Mouse (Mus musculus) C2C12 (cell line): Measurements from ENCODE around the gene Slc26a8. TPM values are rescaled to one million over a fixed set of nuclear protein-coding genes. Genes with fewer than 3 reads are reported as not detected.

Source experiments
- H3K27me3 ChIP-seq: one replicate; pipeline ENCODE4 v1.6.1; 2011; ENCODE audit not compliant: control insufficient read depth, insufficient read depth, insufficient read length
- H3K36me3 ChIP-seq: one replicate; pipeline ENCODE4 v1.6.1; 2011; ENCODE audit not compliant: control insufficient read depth, insufficient read depth
- H3K4me3 ChIP-seq: one replicate; pipeline ENCODE4 v1.5.1; 2011; ENCODE audit warnings: mild to moderate bottlenecking, control low read depth; ENCODE audit not compliant: poor library complexity, insufficient read depth, severe bottlenecking
- H3K79me2 ChIP-seq: one replicate; pipeline ENCODE4 v1.6.1; 2011; ENCODE audit not compliant: control insufficient read depth, insufficient read depth
- H3K79me3 ChIP-seq: one replicate; pipeline ENCODE4 v1.6.1; 2011; ENCODE audit warnings: low read depth, control low read depth
- H3ac ChIP-seq: one replicate; pipeline ENCODE3; 2011; ENCODE audit warnings: low read depth; ENCODE audit not compliant: control insufficient read depth, insufficient read length
- CEBPB ChIP-seq: IDR thresholded peaks from one replicate; pipeline ENCODE4 v1.6.1; 2011; ENCODE audit warnings: low read depth, mild to moderate bottlenecking, control low read depth, moderate library complexity
- CTCF ChIP-seq: IDR thresholded peaks from one replicate; pipeline ENCODE4 v1.5.1; 2011; ENCODE audit not compliant: control insufficient read depth, insufficient read depth, insufficient read length
- FOSL1 ChIP-seq: IDR thresholded peaks from one replicate; pipeline ENCODE4 v1.8.0; 2011; ENCODE audit warnings: mild to moderate bottlenecking, low read length; ENCODE audit not compliant: poor library complexity, insufficient read depth, severe bottlenecking
- MAX ChIP-seq: IDR thresholded peaks from one replicate; pipeline ENCODE4 v1.6.1; 2011; ENCODE audit warnings: mild to moderate bottlenecking, control low read depth
- MYOD1 ChIP-seq: IDR thresholded peaks from one replicate; pipeline ENCODE4 v1.6.1; 2011; ENCODE audit warnings: low read depth; ENCODE audit not compliant: control insufficient read depth, insufficient read length
- MYOG ChIP-seq: IDR thresholded peaks from one replicate; pipeline ENCODE4 v1.6.1; 2011; ENCODE audit not compliant: control insufficient read depth, insufficient read length; ENCODE audit errors: extremely low read depth
- USF1 ChIP-seq: IDR thresholded peaks from one replicate; pipeline ENCODE4 v1.6.1; 2011; ENCODE audit warnings: low read depth, mild to moderate bottlenecking, control low read depth, moderate library complexity
- polyA plus RNA-seq: library from polyadenylated mRNA; unstranded; fragments of >200 nt; fragmentation: generic; extraction: Trizol; gene quantifications from one replicate; pipeline ENCODE4 v1.2.1, GENCODE M21; 2012; ENCODE audit warnings: missing spikeins

Slc26a8 gene
- polyA plus RNA-seq, 1 experiment: not detected

DNA sequence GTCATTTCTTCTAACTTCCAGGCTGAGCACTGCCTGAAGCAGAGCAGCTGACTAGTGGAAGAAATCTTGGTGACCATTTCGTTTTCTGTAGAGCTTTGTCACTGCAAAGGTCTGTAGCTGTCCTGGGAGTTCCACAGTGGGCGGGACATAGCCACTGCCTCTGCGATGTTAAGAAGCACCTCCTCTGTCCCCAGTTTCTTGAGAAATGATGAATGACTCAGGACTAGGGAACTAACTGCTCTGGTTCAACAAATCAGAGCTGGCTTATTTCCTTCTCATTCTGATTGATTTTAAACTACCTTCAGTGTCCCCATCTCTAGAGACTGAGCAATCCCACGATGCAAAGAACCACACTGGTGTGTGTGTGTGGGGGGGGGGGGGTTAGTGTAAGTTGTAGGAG is 45.9 kb downstream of the Slc26a8 start:
- Histone ChIP-seq H3K36me3 (no peaks in the 10 kb centered on the region), H3K79me3 (no peaks in the 10 kb centered on the region), H3K27me3 (peaks cover 50% of the 10 kb centered on the region), H3K4me3 (no peak overlapping the region), H3ac (no peak overlapping the region), H3K79me2 (no peaks in the 10 kb centered on the region)
- TF ChIP-seq FOSL1 (no peak), MYOD1 (no peak)

DNA sequence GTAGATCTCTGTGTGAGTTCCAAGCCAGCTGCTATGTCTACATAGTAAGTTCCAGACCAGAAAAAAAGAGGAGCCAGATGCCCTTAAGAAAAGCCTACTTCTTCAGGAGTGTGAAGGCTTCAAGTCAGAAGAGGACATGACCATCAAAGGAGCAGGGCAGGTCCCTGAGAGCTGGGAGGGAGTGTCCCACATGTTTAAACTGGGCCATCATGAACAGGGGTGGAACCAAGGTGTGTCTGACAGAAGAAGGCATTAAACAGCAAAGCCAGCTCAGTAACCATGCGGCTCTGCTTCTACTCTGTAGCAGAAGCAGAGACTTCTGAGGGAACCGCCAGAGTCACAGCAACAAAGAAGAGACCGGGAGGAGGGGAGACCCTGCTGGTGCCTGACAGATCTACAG is 46.3 kb downstream of the Slc26a8 start:
- Histone ChIP-seq H3K27me3 (peaks cover 50% of the 10 kb centered on the region), H3ac (no peak overlapping the region), H3K79me3 (no peaks in the 10 kb centered on the region), H3K36me3 (no peaks in the 10 kb centered on the region), H3K79me2 (no peaks in the 10 kb centered on the region), H3K4me3 (no peak overlapping the region)
- TF ChIP-seq CEBPB: no peak
- TF ChIP-seq CTCF: no peak
- TF ChIP-seq USF1: no peak
- TF ChIP-seq MYOG: no peak
- TF ChIP-seq FOSL1: no peak
- no peak for TF ChIP-seq MYOD1
- no peak for TF ChIP-seq MAX

DNA sequence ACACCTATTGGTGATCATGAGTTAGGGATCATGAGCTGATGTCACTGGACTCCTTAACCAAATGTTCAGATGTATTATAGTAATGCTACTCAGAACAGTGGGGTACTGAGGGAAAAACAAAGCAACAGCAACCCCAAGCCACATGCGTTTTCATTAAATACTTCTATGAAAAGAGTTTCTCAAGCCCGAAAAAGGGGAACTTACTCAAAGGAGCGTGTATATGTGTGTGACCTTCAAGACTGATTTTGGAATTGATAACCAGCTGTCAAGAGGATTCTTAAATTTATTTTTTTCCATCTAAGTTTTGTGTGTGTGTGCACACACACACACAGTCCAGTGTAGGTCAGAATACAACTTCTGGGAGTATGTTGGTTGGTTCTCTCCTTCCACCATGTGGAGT is 49.9 kb downstream of the Slc26a8 start:
- no peak overlapping the region for H3K4me3 ChIP-seq
- H3K79me2 ChIP-seq: no peaks in the 10 kb centered on the region
- TF ChIP-seq MYOG (no peak), MYOD1 (no peak), MAX (no peak), CEBPB (no peak), CTCF (no peak), USF1 (no peak), FOSL1 (no peak)
- H3K36me3 ChIP-seq: no peaks in the 10 kb centered on the region
- H3ac ChIP-seq: no peak overlapping the region
- no peaks in the 10 kb centered on the region for H3K79me3 ChIP-seq
- peaks cover 67% of the 10 kb centered on the region for H3K27me3 ChIP-seq

DNA sequence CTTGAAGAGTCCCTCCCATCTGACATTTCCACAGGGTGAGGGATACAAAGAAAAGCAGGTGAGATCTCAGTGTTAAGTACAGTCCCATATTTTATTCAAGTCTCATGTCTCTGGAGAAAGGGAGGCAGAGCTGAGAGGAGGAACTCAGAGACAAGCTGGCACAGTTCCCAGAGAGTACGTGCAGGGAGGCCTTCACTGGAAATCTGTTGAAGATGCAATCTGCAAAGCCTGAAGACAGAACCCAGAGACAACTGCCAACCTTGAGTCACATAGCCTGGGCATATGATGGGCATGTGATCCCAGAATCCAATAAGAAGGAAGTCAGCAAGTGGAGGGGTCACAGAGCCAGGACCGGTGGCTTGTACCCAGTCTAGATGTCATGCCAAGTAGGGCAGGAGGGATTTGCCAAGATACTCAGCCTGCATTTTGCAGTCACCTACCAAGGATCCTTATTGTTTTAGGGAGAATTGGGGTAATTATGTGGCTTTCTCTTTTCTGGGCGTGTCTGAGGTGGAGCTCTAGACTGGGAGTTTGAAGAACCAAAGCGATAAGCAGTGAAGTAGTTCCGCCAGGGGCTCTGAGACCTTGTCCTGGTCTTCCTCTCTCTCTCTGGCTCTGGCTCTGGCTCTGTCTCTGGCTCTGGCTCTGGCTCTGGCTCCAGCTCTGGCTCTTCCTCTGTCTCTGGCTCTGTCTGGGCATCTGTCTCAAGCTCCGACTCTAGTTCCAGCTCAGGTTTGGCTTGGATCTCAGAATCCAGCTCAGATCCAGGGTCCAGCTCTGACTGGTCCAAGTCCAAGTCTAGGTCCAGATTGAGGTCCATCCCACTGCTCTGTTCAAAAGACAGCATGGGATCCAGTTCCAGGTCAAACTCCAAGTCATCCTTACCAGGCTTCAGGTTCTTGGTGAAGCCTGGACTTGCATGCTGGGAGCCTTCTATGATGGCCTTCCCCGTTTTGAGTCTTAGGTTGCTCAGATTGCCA is 52.0 kb downstream of the Slc26a8 start:
- no peaks in the 10 kb centered on the region for H3K79me2 ChIP-seq
- no peaks in the 10 kb centered on the region for H3K36me3 ChIP-seq
- TF ChIP-seq CTCF (no peak), CEBPB (no peak), MYOD1 (no peak), MAX (no peak), USF1 (no peak), FOSL1 (no peak), MYOG (no peak)
- H3ac ChIP-seq: no peak overlapping the region
- no peak overlapping the region for H3K4me3 ChIP-seq
- peaks cover 55% of the 10 kb centered on the region for H3K27me3 ChIP-seq
- H3K79me3 ChIP-seq: no peaks in the 10 kb centered on the region

DNA sequence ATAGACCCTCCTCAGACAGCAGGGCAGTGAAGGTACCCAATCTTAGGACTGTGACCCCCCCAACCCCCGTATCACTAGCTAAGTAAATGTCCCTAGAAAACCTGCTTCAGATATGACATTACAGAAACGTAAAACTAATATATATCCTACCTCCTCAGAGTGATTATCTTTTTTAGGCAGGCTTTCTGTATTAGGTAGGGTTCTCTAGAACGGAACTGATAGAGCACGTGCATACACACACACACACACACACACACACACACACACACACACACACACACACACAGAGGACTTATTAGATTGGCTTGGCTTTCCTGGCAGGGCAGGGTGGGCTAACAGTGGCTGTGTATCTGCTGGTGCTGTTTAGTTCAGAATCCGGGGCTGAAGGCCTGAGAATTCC is 54.2 kb downstream of the Slc26a8 start:
- peaks cover 51% of the 10 kb centered on the region for H3K27me3 ChIP-seq

DNA sequence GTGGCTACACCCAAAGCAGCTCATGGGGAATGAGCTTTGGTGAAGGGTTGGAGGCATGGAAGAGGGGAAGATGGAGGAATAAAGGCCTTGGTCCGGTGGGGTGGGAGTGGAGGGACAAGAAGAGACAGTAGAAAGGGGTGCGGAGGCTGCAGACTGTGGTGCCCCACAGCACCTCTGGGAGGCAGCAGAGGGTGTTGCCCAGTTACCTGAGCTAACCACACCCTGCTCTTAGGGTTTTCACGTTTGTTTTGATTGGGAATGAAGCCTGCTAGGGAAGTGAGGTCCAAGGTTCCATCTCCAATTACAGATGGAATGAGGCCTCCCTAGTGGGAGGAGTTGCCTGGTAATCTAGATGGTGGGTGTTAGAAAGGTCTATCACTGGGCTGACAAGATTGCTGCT is 60.9 kb downstream of the Slc26a8 start:
- TF ChIP-seq MYOG (no peak), USF1 (no peak), CEBPB (no peak), MAX (no peak), FOSL1 (no peak), MYOD1 (no peak), CTCF (no peak)
- H3K36me3 ChIP-seq: no peaks in the 10 kb centered on the region
- no peak overlapping the region for H3ac ChIP-seq
- H3K79me3 ChIP-seq: no peaks in the 10 kb centered on the region
- H3K27me3 ChIP-seq: peaks cover 25% of the 10 kb centered on the region
- H3K79me2 ChIP-seq: no peaks in the 10 kb centered on the region
- no peak overlapping the region for H3K4me3 ChIP-seq

More for the DNA sequence above, 54.2 kb downstream of the Slc26a8 start:
- H3K79me2 ChIP-seq: no peaks in the 10 kb centered on the region
- H3ac ChIP-seq: no peak overlapping the region
- H3K36me3 ChIP-seq: no peaks in the 10 kb centered on the region
- no peaks in the 10 kb centered on the region for H3K79me3 ChIP-seq
- no peak overlapping the region for H3K4me3 ChIP-seq
- TF ChIP-seq USF1 (no peak), MAX (no peak), FOSL1 (no peak), MYOG (no peak), MYOD1 (no peak), CEBPB (no peak), CTCF (no peak)
